Mouse (Mus musculus): ENCODE measurements around the gene Tbc1d2b. TPM values are rescaled to one million over a fixed set of nuclear protein-coding genes. Genes with fewer than 3 reads are reported as not detected.

Tbc1d2b gene
- polyA plus RNA-seq, 1 experiment from 2014 or later: 20.9 TPM

GRCm38 (mm10) chr9:90242291-90242690 lies 28.3 kb downstream of the Tbc1d2b start:
- no peak overlapping the region for H3K4me3 ChIP-seq (ENCODE audit: low read depth, low read length)
- H3K27me3 ChIP-seq (replicated peaks; ENCODE audit: control insufficient read depth, insufficient read depth, low read length): no peaks in the 10 kb centered on the region
- H3K9ac ChIP-seq (ENCODE audit: low read length): no peak overlapping the region
- no peak overlapping the region for H3K27ac ChIP-seq (ENCODE audit: low read depth)
- ATAC-seq (replicated peaks; ENCODE audit: low FRiP score, low TSS enrichment, low read depth): no peak
- no peak overlapping the region for H3K4me2 ChIP-seq (ENCODE audit: low read length)
- peaks cover 23% of the 10 kb centered on the region for H3K36me3 ChIP-seq (ENCODE audit: control insufficient read depth, insufficient read depth, low read length)
- DNase-seq (ENCODE audit: low spot score): no peak
- H3K9me3 ChIP-seq (ENCODE audit: control insufficient read depth, low read length): no peaks in the 10 kb centered on the region
- WGBS: 91% methylated on average over 6 of the region's 6 CpGs
- no peaks in the 10 kb centered on the region; the same call in 1 of the 2 replicates for H3K4me1 ChIP-seq (replicated peaks; ENCODE audit: control insufficient read depth, insufficient read depth, low read length)

GRCm38 (mm10) chr9:90241618-90242017 lies 29.0 kb downstream of the Tbc1d2b start:
- Histone ChIP-seq H3K4me3 (ENCODE audit: low read depth, low read length) (no peak overlapping the region), H3K9ac (ENCODE audit: low read length) (no peak overlapping the region), H3K27me3 (replicated peaks; ENCODE audit: control insufficient read depth, insufficient read depth, low read length) (no peaks in the 10 kb centered on the region), H3K36me3 (ENCODE audit: control insufficient read depth, insufficient read depth, low read length) (peaks cover 16% of the 10 kb centered on the region), H3K9me3 (ENCODE audit: control insufficient read depth, low read length) (no peaks in the 10 kb centered on the region), H3K4me1 (replicated peaks; ENCODE audit: control insufficient read depth, insufficient read depth, low read length) (no peaks in the 10 kb centered on the region; the same call in 1 of the 2 replicates), H3K4me2 (ENCODE audit: low read length) (no peak overlapping the region), H3K27ac (ENCODE audit: low read depth) (no peak overlapping the region)
- ATAC-seq (replicated peaks; ENCODE audit: low FRiP score, low TSS enrichment, low read depth): no peak
- WGBS: 67% methylated on average over 7 of the region's 7 CpGs
- no peak for DNase-seq (ENCODE audit: low spot score)

- Histone ChIP-seq H3K4me2 (ENCODE audit: low read length) (no peak overlapping the region), H3K27ac (ENCODE audit: low read depth) (no peak overlapping the region), H3K27me3 (replicated peaks; ENCODE audit: control insufficient read depth, insufficient read depth, low read length) (no peaks in the 10 kb centered on the region), H3K4me3 (ENCODE audit: low read depth, low read length) (no peak overlapping the region), H3K4me1 (replicated peaks; ENCODE audit: control insufficient read depth, insufficient read depth, low read length) (no peaks in the 10 kb centered on the region; the same call in 1 of the 2 replicates), H3K36me3 (ENCODE audit: control insufficient read depth, insufficient read depth, low read length) (peaks cover 11% of the 10 kb centered on the region), H3K9me3 (ENCODE audit: control insufficient read depth, low read length) (no peaks in the 10 kb centered on the region), H3K9ac (ENCODE audit: low read length) (no peak overlapping the region)
- 54% methylated on average over 6 of the region's 6 CpGs for WGBS
- ATAC-seq (replicated peaks; ENCODE audit: low FRiP score, low TSS enrichment, low read depth): no peak
- DNase-seq (ENCODE audit: low spot score): no peak
Measured at GRCm38 (mm10) chr9:90241041-90241440, 29.6 kb downstream of the Tbc1d2b start.

GRCm38 (mm10) chr9:90240560-90240959 lies 30.0 kb downstream of the Tbc1d2b start:
- H3K4me2 ChIP-seq (ENCODE audit: low read length): no peak overlapping the region
- no peaks in the 10 kb centered on the region for H3K27me3 ChIP-seq (replicated peaks; ENCODE audit: control insufficient read depth, insufficient read depth, low read length)
- WGBS: 58% methylated on average over 4 of the region's 4 CpGs
- no peaks in the 10 kb centered on the region for H3K9me3 ChIP-seq (ENCODE audit: control insufficient read depth, low read length)
- 0 out of 2 replicates have a peak, but pooled peaks have one; percentile 56 for ATAC-seq (replicated peaks; ENCODE audit: low FRiP score, low TSS enrichment, low read depth)
- no peak overlapping the region for H3K4me3 ChIP-seq (ENCODE audit: low read depth, low read length)
- no peak overlapping the region for H3K9ac ChIP-seq (ENCODE audit: low read length)
- peaks cover 9% of the 10 kb centered on the region; the same call in 1 of the 2 replicates for H3K36me3 ChIP-seq (ENCODE audit: control insufficient read depth, insufficient read depth, low read length)
- no peak for DNase-seq (ENCODE audit: low spot score)
- H3K27ac ChIP-seq (ENCODE audit: low read depth): no peak overlapping the region
- no peaks in the 10 kb centered on the region; the same call in 1 of the 2 replicates for H3K4me1 ChIP-seq (replicated peaks; ENCODE audit: control insufficient read depth, insufficient read depth, low read length)

GRCm38 (mm10) chr9:90237232-90238062 lies 33.2 kb downstream of the Tbc1d2b start:
- Histone ChIP-seq H3K4me2 (ENCODE audit: low read length) (no peak overlapping the region), H3K27me3 (replicated peaks; ENCODE audit: control insufficient read depth, insufficient read depth, low read length) (no peaks in the 10 kb centered on the region), H3K36me3 (ENCODE audit: control insufficient read depth, insufficient read depth, low read length) (peaks cover 10% of the 10 kb centered on the region; the same call in 1 of the 2 replicates), H3K4me3 (ENCODE audit: low read depth, low read length) (no peak overlapping the region), H3K4me1 (replicated peaks; ENCODE audit: control insufficient read depth, insufficient read depth, low read length) (peaks cover 3% of the 10 kb centered on the region; the same call in 1 of the 2 replicates), H3K9me3 (ENCODE audit: control insufficient read depth, low read length) (no peaks in the 10 kb centered on the region), H3K27ac (ENCODE audit: low read depth) (no peak overlapping the region), H3K9ac (ENCODE audit: low read length) (no peak overlapping the region)
- DNase-seq (ENCODE audit: low spot score) (no peak), ATAC-seq (replicated peaks; ENCODE audit: low FRiP score, low TSS enrichment, low read depth) (no peak)
- WGBS: 72% methylated on average over 9 of the region's 9 CpGs

GRCm38 (mm10) chr9:90236817-90237216 lies 33.8 kb downstream of the Tbc1d2b start:
- Histone ChIP-seq H3K27me3 (replicated peaks; ENCODE audit: control insufficient read depth, insufficient read depth, low read length) (no peaks in the 10 kb centered on the region), H3K9me3 (ENCODE audit: control insufficient read depth, low read length) (no peaks in the 10 kb centered on the region), H3K4me2 (ENCODE audit: low read length) (no peak overlapping the region), H3K4me1 (replicated peaks; ENCODE audit: control insufficient read depth, insufficient read depth, low read length) (peaks cover 3% of the 10 kb centered on the region; the same call in 1 of the 2 replicates), H3K27ac (ENCODE audit: low read depth) (no peak overlapping the region), H3K9ac (ENCODE audit: low read length) (no peak overlapping the region), H3K36me3 (ENCODE audit: control insufficient read depth, insufficient read depth, low read length) (peaks cover 10% of the 10 kb centered on the region; the same call in 1 of the 2 replicates), H3K4me3 (ENCODE audit: low read depth, low read length) (no peak overlapping the region)
- DNase-seq (ENCODE audit: low spot score) (no peak), ATAC-seq (replicated peaks; ENCODE audit: low FRiP score, low TSS enrichment, low read depth) (no peak)
- WGBS: 89% methylated on average over 5 of the region's 5 CpGs

- WGBS: 70% methylated on average over 10 of the region's 10 CpGs
- H3K9ac ChIP-seq (ENCODE audit: low read length): no peak overlapping the region
- no peak for DNase-seq (ENCODE audit: low spot score)
- no peaks in the 10 kb centered on the region for H3K9me3 ChIP-seq (ENCODE audit: control insufficient read depth, low read length)
- peaks cover 12% of the 10 kb centered on the region; the same call in 1 of the 2 replicates for H3K36me3 ChIP-seq (ENCODE audit: control insufficient read depth, insufficient read depth, low read length)
- ATAC-seq (replicated peaks; ENCODE audit: low FRiP score, low TSS enrichment, low read depth): no peak
- no peak overlapping the region for H3K4me2 ChIP-seq (ENCODE audit: low read length)
- H3K27ac ChIP-seq (ENCODE audit: low read depth): no peak overlapping the region
- H3K4me3 ChIP-seq (ENCODE audit: low read depth, low read length): no peak overlapping the region
- H3K4me1 ChIP-seq (replicated peaks; ENCODE audit: control insufficient read depth, insufficient read depth, low read length): peaks cover 3% of the 10 kb centered on the region; the same call in 1 of the 2 replicates
- no peaks in the 10 kb centered on the region for H3K27me3 ChIP-seq (replicated peaks; ENCODE audit: control insufficient read depth, insufficient read depth, low read length)
Measured at GRCm38 (mm10) chr9:90235258-90235882, 35.2 kb downstream of the Tbc1d2b start.

- 0 out of 2 replicates have a peak, but pooled peaks cover 3% of the 10 kb centered on the region for H3K4me1 ChIP-seq (replicated peaks; ENCODE audit: control insufficient read depth, insufficient read depth, low read length)
- DNase-seq (ENCODE audit: low spot score) (no peak), ATAC-seq (replicated peaks; ENCODE audit: low FRiP score, low TSS enrichment, low read depth) (no peak)
- 83% methylated on average over 5 of the region's 5 CpGs for WGBS
- no peak overlapping the region for H3K27ac ChIP-seq (ENCODE audit: low read depth)
- H3K9ac ChIP-seq (ENCODE audit: low read length): no peak overlapping the region
- no peaks in the 10 kb centered on the region for H3K9me3 ChIP-seq (ENCODE audit: control insufficient read depth, low read length)
- H3K36me3 ChIP-seq (ENCODE audit: control insufficient read depth, insufficient read depth, low read length): peaks cover 9% of the 10 kb centered on the region; the same call in 1 of the 2 replicates
- no peak overlapping the region for H3K4me3 ChIP-seq (ENCODE audit: low read depth, low read length)
- no peaks in the 10 kb centered on the region for H3K27me3 ChIP-seq (replicated peaks; ENCODE audit: control insufficient read depth, insufficient read depth, low read length)
- no peak overlapping the region for H3K4me2 ChIP-seq (ENCODE audit: low read length)
Measured at GRCm38 (mm10) chr9:90234786-90235185, 35.8 kb downstream of the Tbc1d2b start.
